Mouse (Mus musculus) bone marrow, adult 2 months (tissue): Measurements from ENCODE around the gene Diaph3.

Experiments
- CTCF ChIP-seq: fragments of 200-500 bp; IDR thresholded peaks from 2 replicates; pipeline ENCODE4 v1.5.1; 2011; ENCODE audit warnings: low read length, control low read depth; ENCODE audit not compliant: control insufficient read depth, insufficient read depth
- POLR2A ChIP-seq: fragments of 200-500 bp; IDR thresholded peaks from 2 replicates; pipeline ENCODE4 v1.6.1; 2011; ENCODE audit warnings: low read depth, mild to moderate bottlenecking, control low read depth, low read length, borderline replicate concordance; ENCODE audit not compliant: control insufficient read depth

DNA sequence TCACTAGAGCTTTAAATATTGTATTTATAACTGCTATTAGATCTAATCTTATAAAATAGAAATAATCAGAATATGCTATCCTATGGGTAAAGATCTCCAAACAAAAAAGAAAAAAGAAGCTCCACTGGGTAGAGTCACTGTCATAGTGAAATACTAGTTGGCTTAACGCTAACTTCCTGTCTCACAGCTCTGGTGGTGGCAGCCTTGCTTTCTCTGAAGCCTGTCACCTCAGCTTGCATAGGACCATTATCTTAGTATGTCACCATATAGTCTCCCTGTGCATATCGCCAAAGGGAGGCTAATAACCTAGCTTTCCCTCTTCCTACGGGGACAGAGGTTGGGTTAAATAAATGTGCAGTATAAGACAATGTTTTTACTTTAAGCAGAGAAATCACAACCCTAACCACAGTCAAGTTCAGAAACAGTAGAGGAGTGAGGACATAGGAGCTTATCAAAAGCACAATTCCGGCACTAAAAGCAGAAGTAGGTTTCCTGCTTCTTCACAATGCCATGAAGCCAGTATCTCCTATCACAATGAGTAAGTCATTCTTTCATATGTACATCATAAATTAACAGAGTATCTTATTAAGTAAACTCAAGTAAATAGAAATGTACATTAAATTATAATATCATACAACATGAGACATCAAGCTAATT is 293.8 kb downstream of the Diaph3 start:
- TF ChIP-seq CTCF (no peak), POLR2A (no peak)
